Mouse (Mus musculus) neural tube, embryonic 13.5 days (tissue): ENCODE data around the gene Dcaf4. TPM values are rescaled to one million over a fixed set of nuclear protein-coding genes. Genes with fewer than 3 reads are reported as not detected.

Experiments used
- ATAC-seq: fragments of 200-750 bp; cut with Nextera tagmentation; 2 replicates; pipeline ENCODE4 v1.8.0; 2017; ENCODE audit warnings: low read depth, mild to moderate bottlenecking, moderate TSS enrichment, moderate library complexity
- H3K27ac ChIP-seq: fragments of 300-500 bp; sonication (generic); replicated peaks from 2 replicates; pipeline ENCODE4 v1.5.1; 2015; ENCODE audit warnings: moderate library complexity, mild to moderate bottlenecking, inconsistent platforms
- H3K27me3 ChIP-seq: fragments of 300-500 bp; sonication (generic); 2 replicates; pipeline ENCODE4 v1.6.1; 2015; ENCODE audit warnings: mild to moderate bottlenecking, inconsistent platforms
- H3K36me3 ChIP-seq: fragments of 300-500 bp; sonication (generic); 2 replicates; pipeline ENCODE4 v1.6.1; 2015; ENCODE audit warnings: mild to moderate bottlenecking, inconsistent platforms
- H3K4me1 ChIP-seq: fragments of 300-500 bp; sonication (generic); replicated peaks from 2 replicates; pipeline ENCODE4 v1.6.1; 2015; ENCODE audit warnings: inconsistent platforms
- H3K4me2 ChIP-seq: fragments of 300-500 bp; sonication (generic); 2 replicates; pipeline ENCODE4 v1.6.1; 2015; ENCODE audit warnings: inconsistent platforms, mild to moderate bottlenecking, moderate library complexity
- H3K4me3 ChIP-seq: fragments of 300-500 bp; sonication (generic); 2 replicates; pipeline ENCODE4 v1.5.1; 2015; ENCODE audit warnings: mild to moderate bottlenecking, inconsistent platforms
- H3K9ac ChIP-seq: fragments of 300-500 bp; sonication (generic); 2 replicates; pipeline ENCODE4 v1.6.1; 2015; ENCODE audit warnings: moderate library complexity, mild to moderate bottlenecking, inconsistent platforms
- H3K9me3 ChIP-seq: fragments of 300-500 bp; sonication (generic); 2 replicates; pipeline ENCODE4 v1.6.1; 2016; ENCODE audit warnings: inconsistent platforms
- WGBS: fragments of 180-500 bp; shearing (Covaris S2); methylation state at CpG from one replicate; pipeline ENCODE4 v1.1.7; 2015; 5-methylcytosine and 5-hydroxymethylcytosine counted together
- polyA plus RNA-seq: library from polyadenylated mRNA; unstranded; fragments of >200 nt; fragmentation: Nextera tagmentation; extraction: Ambion mirVana; gene quantifications from 2 replicates; pipeline ENCODE4 v1.2.1, GENCODE M21; 2015

The Dcaf4 gene
- polyA plus RNA-seq = 33.2 and 35.6 TPM in 2 replicates

DNA sequence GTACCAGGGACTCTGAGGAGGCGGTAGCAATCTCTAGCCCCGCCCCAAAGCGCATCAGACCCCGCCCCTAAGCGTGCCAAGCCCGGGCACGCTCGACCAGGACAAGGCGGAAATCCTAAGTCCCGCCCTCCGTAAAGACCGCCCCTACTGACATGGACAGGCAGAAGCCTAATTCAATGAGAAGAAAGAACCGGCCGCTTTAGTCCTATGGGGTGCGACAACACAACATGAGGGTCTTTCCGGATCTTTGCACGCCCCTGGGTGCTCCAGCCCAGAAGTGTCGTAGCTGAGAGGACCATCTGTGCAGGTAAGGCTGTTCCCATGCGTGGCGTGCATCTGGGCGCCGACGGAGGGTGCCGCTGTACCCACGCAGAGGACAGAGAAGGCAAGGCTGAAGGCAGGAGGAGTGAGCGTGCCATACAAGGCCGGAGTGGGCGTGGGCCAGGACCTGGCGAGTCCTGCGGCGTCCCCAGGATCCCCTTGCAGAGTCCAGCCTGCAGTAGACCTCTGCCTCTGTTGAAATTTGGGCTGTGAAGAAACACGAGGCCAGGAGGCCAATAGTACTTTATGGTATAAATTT, at the start of gene Dcaf4:
Dcaf4 (plus strand) TSS at position 156 of the 580 bp plus-strand sequence.
- peaks cover 31% of the 10 kb centered on the region for H3K4me1 ChIP-seq
- peak within 1 kb of the TSS; percentile 62 for H3K4me2 ChIP-seq
- no peaks in the 10 kb centered on the region for H3K9me3 ChIP-seq
- peak; percentile 97 for ATAC-seq
- peak within 1 kb of the TSS; percentile 70 for H3K9ac ChIP-seq
- no peaks in the 10 kb centered on the region for H3K27me3 ChIP-seq
- no peaks in the 10 kb centered on the region for H3K36me3 ChIP-seq
- peak within 1 kb of the TSS; percentile 57 for H3K27ac ChIP-seq
- peak within 1 kb of the TSS; percentile 52 for H3K4me3 ChIP-seq
- WGBS = under 1% methylated on average over 32 of the region's 32 CpGs

DNA sequence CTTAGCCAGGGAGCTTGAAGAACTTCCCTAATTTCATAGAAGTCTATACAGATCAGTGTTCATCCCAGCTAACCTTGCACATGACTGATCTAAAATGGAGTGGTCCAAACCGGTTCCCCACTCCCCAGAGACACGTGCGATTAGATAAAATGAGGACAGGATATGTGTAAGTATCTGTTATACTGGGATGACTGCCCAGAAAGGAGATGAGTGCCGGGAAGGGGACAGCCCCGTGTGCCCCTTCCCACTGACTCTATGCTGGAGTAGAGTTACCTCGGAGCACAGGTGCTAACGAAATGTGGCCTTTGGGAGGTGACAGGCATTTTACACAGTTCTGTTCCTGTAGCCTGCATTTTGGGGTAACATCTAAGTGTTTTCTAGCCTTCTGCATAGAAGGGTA, 48.5 kb upstream of the Dcaf4 start:
- Histone ChIP-seq H3K4me3 (no peak overlapping the region), H3K27me3 (no peaks in the 10 kb centered on the region), H3K9me3 (no peaks in the 10 kb centered on the region), H3K36me3 (no peaks in the 10 kb centered on the region), H3K9ac (no peak overlapping the region), H3K4me1 (peaks cover 46% of the 10 kb centered on the region), H3K4me2 (no peak overlapping the region), H3K27ac (no peak overlapping the region)
- WGBS = 90% methylated on average over 7 of the region's 7 CpGs
- no peak for ATAC-seq

DNA sequence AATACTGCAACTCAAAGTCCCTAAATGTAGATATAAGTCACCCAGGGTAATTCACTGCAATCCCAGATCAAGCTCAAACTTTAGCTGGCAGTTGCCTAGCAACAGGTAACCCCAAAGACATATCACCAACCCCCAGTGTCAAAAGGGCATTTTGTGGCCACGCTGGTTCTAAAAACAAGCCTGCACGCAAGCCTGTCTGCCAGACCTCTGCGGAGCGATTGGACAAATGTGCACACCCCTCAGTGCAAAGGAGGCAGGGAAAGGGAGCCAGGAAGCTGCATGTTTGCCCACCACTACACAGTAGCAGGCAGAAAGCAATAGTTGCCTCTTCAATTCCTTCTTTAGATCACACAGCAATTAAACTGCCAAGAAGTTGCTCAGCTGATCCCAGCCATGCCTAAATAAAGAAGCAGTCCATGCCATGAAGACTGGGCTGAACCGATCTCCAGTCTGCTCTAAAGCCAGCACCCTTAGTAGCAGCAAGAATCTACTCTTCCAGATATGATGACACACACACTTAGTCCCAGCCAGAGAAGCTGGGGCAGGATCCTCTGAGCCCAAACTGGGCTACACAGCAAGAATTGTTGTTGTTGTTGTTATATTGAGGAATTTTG, 46.2 kb upstream of the Dcaf4 start:
- ATAC-seq = no peak
- H3K9ac ChIP-seq = no peak overlapping the region
- H3K4me1 ChIP-seq = peaks cover 45% of the 10 kb centered on the region
- 50% methylated on average over 5 of the region's 5 CpGs for WGBS
- no peak overlapping the region for H3K4me2 ChIP-seq
- no peaks in the 10 kb centered on the region for H3K36me3 ChIP-seq
- no peak overlapping the region for H3K4me3 ChIP-seq
- no peak overlapping the region for H3K27ac ChIP-seq
- H3K27me3 ChIP-seq = no peaks in the 10 kb centered on the region
- H3K9me3 ChIP-seq = no peaks in the 10 kb centered on the region

DNA sequence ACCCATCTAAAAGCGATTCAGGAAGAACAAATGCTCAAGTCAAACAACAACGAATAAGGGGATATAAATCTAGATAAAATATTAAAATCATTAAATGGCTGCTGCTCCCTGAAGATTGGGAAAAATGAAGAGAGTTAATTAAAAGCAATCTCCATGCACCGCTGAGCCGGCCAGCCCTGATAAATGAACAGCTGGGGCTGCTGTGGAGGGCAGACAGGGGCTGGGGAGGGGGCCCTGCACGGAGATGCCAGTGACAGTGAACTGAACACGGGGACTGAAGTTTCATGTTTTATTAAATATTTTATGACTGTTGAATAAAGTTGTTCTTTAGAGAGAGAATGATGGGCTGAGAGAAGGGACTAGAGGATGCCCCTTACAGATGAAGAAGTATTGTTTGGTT, 44.8 kb upstream of the Dcaf4 start:
- H3K4me2 ChIP-seq = no peak overlapping the region
- H3K9me3 ChIP-seq = no peaks in the 10 kb centered on the region
- H3K9ac ChIP-seq = no peak overlapping the region
- H3K36me3 ChIP-seq = no peaks in the 10 kb centered on the region
- no peaks in the 10 kb centered on the region for H3K27me3 ChIP-seq
- peaks cover 45% of the 10 kb centered on the region for H3K4me1 ChIP-seq
- ATAC-seq = peak; percentile 78; the same call in 1 of the 2 replicates
- no peak overlapping the region for H3K4me3 ChIP-seq
- 28% methylated on average over 6 of the region's 6 CpGs for WGBS
- H3K27ac ChIP-seq = peak overlapping the region; percentile 20

DNA sequence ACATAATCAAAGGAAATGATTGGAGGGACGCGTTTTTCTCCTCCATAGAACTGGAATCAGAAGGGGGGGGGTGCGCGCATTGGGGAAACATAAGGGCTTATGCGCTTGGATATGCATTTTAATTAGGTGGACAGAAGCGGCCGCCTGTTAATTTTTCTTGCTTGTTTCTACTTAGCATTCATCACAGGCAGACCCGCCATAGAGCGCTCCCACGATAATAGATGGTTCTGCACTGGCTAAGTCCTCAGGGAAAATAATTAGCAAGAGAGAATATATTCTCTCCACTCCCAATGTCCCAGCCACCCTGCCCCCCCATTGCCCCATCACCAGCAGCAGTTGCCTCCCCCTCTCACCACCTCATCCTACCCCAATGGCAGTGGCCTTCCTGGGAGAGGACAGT, 44.0 kb upstream of the Dcaf4 start:
- H3K9me3 ChIP-seq = no peaks in the 10 kb centered on the region
- no peak overlapping the region for H3K9ac ChIP-seq
- ATAC-seq = peak; percentile 32; the same call in 1 of the 2 replicates
- no peak overlapping the region for H3K4me2 ChIP-seq
- H3K27me3 ChIP-seq = no peaks in the 10 kb centered on the region
- H3K4me1 ChIP-seq = peaks cover 41% of the 10 kb centered on the region
- H3K4me3 ChIP-seq = no peak overlapping the region
- H3K27ac ChIP-seq = peak overlapping the region; percentile 20; the same call in 1 of the 2 replicates
- 27% methylated on average over 10 of the region's 10 CpGs for WGBS
- no peaks in the 10 kb centered on the region for H3K36me3 ChIP-seq

DNA sequence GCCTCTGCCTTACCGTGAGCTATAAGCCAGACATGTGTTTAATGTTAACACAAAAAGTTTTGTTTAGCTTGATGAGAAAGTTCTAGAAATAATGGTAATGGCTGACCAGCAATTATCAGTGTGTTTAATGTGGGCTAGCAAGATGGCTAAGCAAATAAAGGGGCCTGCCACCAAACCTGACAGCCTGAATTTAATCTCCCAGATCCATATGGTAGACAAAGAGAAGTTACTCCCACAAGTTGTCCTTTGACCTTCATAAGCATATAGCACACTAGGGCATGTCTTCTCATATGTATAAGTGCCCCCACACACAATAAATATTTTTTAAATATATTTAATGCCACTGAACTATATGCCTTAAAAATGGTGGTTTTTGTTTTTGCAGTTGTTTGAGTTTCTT, 41.1 kb upstream of the Dcaf4 start:
- Histone ChIP-seq H3K9ac (no peak overlapping the region), H3K27ac (no peak overlapping the region), H3K27me3 (no peaks in the 10 kb centered on the region), H3K36me3 (no peaks in the 10 kb centered on the region), H3K9me3 (no peaks in the 10 kb centered on the region), H3K4me1 (peaks cover 25% of the 10 kb centered on the region), H3K4me2 (no peak overlapping the region), H3K4me3 (no peak overlapping the region)
- ATAC-seq = no peak
- WGBS = 87% methylated on average over 1 of the region's 1 CpGs

DNA sequence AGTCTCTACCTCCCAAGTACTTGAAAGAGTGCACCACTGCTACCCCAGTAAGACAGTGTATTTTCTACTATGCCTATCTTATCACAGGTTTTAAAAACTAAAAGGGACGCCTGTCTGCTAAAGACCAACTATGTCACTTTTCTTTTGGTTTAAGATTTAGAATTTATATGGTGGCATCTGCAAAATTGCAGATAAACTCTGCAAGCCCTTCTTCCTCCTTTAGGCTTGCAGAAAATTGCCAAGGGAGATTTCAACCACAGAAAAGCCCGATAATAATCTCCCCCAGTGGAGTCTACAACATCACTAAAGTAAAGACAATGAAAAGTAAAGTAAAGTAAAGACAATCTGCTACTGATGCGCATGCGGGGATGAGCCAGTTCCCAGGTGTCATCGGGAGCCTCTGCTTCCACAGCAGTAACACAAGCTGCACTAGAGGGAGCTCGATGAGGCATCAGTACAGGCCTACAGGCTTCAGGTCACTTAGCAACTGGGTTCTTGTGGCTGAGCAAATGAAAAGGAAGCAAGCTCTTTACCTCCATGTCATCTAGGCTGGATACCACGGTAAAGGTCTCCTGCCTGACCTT, 40.4 kb upstream of the Dcaf4 start:
- ATAC-seq = no peak
- H3K27me3 ChIP-seq = no peaks in the 10 kb centered on the region
- no peak overlapping the region for H3K27ac ChIP-seq
- no peaks in the 10 kb centered on the region for H3K36me3 ChIP-seq
- H3K9me3 ChIP-seq = no peaks in the 10 kb centered on the region
- no peak overlapping the region for H3K9ac ChIP-seq
- H3K4me3 ChIP-seq = no peak overlapping the region
- no peak overlapping the region for H3K4me2 ChIP-seq
- WGBS = 70% methylated on average over 7 of the region's 7 CpGs
- peaks cover 28% of the 10 kb centered on the region for H3K4me1 ChIP-seq

DNA sequence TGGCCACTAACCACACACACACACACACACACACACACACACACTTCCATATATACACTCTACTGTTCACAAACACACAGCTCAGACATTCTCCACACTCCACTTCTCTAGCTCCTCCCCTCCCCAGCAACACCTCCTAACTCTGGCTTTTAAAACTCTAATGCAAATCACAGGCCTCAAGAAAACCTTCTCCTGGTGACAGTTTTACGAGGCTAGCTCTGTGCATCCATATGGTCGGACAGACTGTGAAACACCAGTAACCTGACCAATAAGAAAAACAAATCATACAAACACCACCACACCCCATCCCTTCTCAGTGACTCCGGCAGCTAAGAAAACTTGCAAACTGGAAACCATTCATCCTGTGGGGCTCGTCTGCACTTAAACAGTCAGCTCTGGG, 38.8 kb upstream of the Dcaf4 start:
- Histone ChIP-seq H3K4me2 (no peak overlapping the region), H3K4me1 (peaks cover 23% of the 10 kb centered on the region), H3K36me3 (no peaks in the 10 kb centered on the region), H3K9me3 (no peaks in the 10 kb centered on the region), H3K4me3 (no peak overlapping the region), H3K27ac (no peak overlapping the region), H3K9ac (no peak overlapping the region), H3K27me3 (no peaks in the 10 kb centered on the region)
- ATAC-seq = no peak
- 36% methylated on average over 4 of the region's 4 CpGs for WGBS

DNA sequence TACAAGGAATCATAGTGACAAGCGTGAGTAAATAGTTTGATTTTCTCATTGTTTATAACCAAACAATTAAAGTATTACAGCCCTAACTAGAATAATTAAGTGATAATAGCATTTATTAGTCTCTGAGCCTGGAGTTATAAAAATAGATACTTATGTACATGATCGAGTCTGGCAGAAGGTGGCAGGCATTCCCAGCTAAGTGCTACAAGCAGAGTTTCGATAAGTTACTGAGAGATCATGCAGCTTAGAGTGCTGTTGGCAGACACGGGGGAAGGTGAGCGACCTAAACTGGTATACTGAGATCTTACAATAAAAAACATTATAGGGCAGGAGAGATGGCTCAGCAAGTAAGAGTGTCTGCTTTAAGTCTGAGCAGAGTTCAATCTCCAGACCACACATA, 36.6 kb upstream of the Dcaf4 start:
- Histone ChIP-seq H3K27me3 (no peaks in the 10 kb centered on the region), H3K27ac (no peak overlapping the region), H3K4me1 (peaks cover 24% of the 10 kb centered on the region), H3K9me3 (no peaks in the 10 kb centered on the region), H3K36me3 (no peaks in the 10 kb centered on the region), H3K4me2 (no peak overlapping the region), H3K4me3 (no peak overlapping the region), H3K9ac (no peak overlapping the region)
- ATAC-seq = no peak
- WGBS = 71% methylated on average over 5 of the region's 5 CpGs

DNA sequence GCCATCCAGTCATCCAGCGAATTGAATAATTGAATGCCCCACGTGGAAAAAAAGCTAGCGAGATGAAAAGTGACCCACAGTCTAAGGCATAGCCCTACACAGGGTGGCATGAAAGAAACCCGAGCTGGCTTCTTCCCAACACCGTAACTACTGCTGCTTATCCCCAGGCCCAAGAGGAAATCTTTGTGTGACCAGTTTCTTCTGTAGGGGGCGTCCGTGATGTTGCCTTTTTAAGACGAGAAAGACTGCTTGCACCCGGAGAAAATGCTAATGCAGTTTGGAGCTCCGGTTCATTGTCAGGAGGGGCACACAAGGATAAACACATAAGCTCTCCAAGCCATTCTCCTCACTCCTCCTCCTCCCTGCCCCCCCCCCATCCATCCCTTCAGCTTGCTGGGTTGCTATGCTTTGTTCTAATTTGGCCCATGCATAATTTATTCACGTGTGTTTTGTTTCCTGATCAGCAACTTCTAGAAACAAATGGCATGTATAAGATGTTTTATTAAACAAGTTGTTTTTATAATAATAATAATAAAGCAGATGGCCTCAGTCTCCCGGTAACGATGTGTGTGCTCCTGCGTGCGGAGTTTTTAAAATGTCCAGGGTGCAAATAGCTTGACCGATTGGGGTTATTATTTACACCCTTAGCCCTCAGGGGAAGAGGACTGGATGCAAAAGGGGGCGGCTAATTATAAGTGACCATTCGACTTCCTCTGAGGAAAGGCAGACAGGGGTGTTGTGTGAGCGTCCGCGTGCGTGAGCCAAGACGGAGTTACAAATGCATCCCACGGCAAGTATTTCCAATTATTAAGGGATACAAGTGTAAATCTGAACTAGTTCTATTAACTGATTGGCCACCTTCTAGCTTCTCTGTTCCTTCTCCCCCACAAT, 35.2 kb upstream of the Dcaf4 start:
- peak overlapping the region; percentile 98 for H3K4me2 ChIP-seq
- H3K27me3 ChIP-seq = no peaks in the 10 kb centered on the region
- under 1% methylated on average over 24 of the region's 24 CpGs for WGBS
- no peak for ATAC-seq
- H3K9me3 ChIP-seq = no peaks in the 10 kb centered on the region
- H3K27ac ChIP-seq = peak overlapping the region; percentile 93; the same call in 1 of the 2 replicates
- H3K9ac ChIP-seq = peak overlapping the region; percentile 83
- no peaks in the 10 kb centered on the region for H3K36me3 ChIP-seq
- peak overlapping the region; percentile 79 for H3K4me3 ChIP-seq
- H3K4me1 ChIP-seq = peaks cover 29% of the 10 kb centered on the region

DNA sequence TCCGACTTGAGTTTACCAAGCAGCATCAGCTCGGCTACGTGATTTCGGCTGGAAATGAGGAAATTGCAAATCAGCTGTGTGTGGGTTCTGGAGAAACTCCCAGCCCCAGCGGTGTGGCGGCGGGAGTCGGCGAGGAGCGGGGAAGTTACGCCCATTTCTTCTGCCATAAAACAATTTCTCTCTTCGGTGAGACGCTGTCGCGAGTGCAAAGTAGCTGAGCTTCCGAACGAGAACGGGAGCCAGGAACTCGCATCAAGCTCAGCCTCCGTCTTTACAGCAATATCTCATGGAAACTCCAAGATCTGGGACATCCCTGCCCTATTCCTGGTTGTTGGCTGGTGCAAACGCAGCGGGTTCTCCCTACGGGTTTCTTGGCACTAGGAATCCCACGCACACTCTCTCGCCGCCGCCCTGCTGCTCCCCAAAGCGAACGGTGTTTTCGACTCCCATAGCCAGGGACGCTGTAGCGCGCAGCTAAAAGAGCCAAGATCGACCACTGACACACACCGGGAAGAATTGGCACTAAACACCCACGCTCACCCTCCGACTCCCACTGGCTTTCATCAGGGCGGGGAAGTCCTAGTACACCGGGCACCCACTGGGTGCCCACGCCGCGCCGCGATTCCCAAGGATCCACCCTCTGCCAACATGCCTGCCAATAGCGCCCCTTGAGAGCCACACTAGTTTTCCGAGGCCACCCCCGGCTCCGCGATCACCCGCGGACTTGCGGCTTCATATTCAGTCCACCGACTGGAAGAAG, 34.2 kb upstream of the Dcaf4 start:
- Histone ChIP-seq H3K4me2 (peak overlapping the region; percentile 98), H3K4me1 (peaks cover 29% of the 10 kb centered on the region), H3K27ac (peak overlapping the region; percentile 93), H3K4me3 (peak overlapping the region; percentile 79), H3K9ac (peak overlapping the region; percentile 83), H3K9me3 (no peaks in the 10 kb centered on the region), H3K27me3 (no peaks in the 10 kb centered on the region), H3K36me3 (no peaks in the 10 kb centered on the region)
- under 1% methylated on average over 53 of the region's 53 CpGs for WGBS
- ATAC-seq = peak; percentile 25; the same call in 1 of the 2 replicates
